Mouse (Mus musculus) liver, embryonic 14.5 days (tissue): ENCODE data around the gene Rgn.

ENCODE experiments used
- CTCF ChIP-seq: IDR thresholded peaks from 2 replicates; pipeline ENCODE4 v1.5.1; 2016; ENCODE audit warnings: antibody characterized with exemption, low read depth, control low read depth
- EP300 ChIP-seq: IDR thresholded peaks from 2 replicates; pipeline ENCODE4 v1.6.1; 2016; ENCODE audit warnings: antibody characterized with exemption, low read depth

GRCm38 (mm10) chrX:20572683-20573082 lies 23.1 kb downstream of the Rgn start:
- no peak for TF ChIP-seq CTCF
- TF ChIP-seq EP300: no peak
